Mouse (Mus musculus): Measurements from ENCODE around the gene Egfl8. TPM values are rescaled to one million over a fixed set of nuclear protein-coding genes. Genes with fewer than 3 reads are reported as not detected.

Gene Egfl8
- total RNA-seq, 2 experiments from 2014 or later, result 2.0 to 2.4 TPM

DNA sequence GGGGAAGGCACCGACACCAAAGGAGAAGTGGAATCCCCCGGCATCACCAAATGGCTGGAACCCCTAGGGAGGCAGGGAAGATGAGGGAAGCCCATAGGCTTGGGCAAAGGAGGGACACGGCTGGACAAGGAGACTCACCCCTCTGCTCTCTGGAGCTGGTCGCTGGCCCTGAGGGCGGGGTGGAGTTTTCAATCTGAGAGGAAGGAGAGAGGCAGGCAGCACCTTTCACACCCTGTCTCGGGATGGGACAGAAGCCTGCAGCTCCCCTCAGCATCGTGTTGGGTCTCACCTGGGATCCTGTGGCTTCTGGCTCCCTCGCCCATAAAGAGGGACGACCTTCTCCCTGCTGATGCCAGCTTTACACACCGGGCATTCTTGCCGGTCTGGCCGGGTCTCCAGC, 14.0 kb downstream of the Egfl8 start:
- DNase-seq (ENCODE audit: low spot score in 2 of 2), result no peak

DNA sequence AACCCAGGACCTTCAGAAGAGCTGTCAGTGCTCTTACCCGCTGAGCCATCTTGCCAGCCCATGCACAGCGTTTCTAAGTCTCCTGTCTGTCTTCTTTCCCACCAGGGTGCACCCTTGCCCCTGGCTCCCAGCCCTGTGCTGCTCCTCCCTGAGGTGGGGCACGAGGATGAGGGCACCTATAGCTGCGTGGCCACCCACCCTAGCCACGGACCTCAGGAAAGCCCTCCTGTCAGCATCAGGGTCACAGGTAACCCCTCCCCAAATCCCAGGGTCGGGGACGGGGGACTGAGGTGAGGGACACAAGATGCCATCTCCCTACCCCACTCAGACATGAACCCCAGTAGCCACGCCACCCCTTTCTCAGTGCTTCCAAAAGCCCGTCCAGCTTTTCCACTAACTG, 15.9 kb downstream of the Egfl8 start:
- no peak for DNase-seq (ENCODE audit: low spot score in 2 of 2)

DNA sequence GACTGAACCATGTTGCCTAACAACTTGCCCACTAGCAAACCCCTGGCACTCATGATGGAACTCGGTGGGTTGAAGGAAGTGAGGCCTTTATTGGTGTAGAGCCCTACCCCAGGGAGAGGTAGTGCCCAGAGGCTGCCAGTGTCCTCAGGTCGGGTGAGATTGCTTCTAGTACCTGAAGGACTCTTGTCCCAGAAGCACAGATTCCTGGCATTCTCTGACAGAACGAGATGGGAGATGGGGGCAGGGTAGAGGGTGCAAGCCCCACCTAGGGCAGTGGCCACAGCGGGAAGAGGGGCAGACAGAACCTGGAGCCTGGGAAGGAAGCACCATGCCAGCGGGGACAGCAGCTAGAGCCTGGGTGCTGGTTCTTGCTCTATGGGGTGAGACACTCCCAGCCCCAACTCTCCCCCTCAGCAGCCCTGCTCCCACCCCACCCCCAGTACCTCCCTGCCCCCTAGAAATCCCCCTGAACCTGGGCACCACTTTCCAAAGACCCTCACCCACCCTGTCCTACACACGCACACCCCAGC, 18.1 kb downstream of the Egfl8 start, which contains the start of gene Ager:
Gene Ager, plus strand, starts transcription at position 297 of the 530 bp plus-strand sequence.
- DNase-seq (ENCODE audit: low spot score in 2 of 2), result no peak

DNA sequence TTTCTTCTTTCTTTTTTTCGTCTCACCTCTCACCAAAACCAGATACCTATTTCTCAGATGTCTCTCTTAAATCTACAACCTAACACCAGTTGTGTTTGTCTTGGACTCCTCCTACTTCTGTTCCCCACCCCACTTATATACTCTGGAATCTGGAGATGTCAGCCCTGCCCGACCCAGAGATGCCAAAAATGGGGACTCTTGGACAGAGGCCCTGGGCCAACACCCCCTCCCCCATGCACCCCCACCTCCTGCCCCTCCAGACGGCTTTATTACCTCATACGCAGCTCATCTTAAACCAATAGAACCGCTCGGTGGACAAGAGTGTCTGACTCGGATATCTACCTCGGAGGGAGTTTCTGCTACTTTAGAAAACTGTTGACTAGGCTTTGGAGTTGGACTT, 19.7 kb downstream of the Egfl8 start:
- DNase-seq (ENCODE audit: low spot score in 2 of 2), result no peak

DNA sequence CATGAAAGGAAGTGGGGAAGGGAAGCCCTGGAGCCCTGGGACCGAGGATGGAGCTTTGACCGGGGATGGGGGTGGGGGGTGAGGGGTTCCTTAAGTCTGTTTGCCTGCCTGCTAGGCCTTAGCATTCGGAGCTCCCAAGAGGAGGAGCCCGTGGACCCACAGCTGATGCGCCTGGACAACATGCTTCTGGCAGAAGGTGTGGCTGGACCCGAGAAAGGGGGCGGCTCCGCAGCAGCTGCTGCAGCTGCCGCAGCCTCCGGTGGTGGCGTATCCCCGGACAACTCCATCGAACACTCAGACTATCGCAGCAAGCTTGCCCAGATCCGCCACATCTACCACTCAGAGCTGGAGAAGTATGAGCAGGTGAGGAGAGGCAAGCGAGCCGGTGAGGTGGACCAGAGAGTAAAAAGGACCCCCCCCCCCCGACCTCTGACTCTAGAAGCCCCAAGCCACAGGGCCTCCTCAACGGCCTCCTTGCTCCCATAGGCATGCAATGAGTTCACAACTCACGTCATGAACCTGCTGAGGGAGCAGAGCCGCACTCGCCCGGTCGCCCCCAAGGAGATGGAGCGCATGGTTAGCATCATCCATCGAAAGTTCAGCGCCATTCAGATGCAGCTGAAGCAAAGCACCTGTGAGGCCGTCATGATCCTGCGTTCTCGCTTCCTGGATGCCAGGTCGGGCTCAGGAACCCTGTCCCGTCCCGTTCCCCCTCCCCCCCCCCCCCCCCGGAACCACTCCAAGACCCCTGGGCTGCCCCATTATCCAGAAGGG, 21.8 kb downstream of the Egfl8 start:
- DNase-seq (ENCODE audit: low spot score in 2 of 2), result no peak

DNA sequence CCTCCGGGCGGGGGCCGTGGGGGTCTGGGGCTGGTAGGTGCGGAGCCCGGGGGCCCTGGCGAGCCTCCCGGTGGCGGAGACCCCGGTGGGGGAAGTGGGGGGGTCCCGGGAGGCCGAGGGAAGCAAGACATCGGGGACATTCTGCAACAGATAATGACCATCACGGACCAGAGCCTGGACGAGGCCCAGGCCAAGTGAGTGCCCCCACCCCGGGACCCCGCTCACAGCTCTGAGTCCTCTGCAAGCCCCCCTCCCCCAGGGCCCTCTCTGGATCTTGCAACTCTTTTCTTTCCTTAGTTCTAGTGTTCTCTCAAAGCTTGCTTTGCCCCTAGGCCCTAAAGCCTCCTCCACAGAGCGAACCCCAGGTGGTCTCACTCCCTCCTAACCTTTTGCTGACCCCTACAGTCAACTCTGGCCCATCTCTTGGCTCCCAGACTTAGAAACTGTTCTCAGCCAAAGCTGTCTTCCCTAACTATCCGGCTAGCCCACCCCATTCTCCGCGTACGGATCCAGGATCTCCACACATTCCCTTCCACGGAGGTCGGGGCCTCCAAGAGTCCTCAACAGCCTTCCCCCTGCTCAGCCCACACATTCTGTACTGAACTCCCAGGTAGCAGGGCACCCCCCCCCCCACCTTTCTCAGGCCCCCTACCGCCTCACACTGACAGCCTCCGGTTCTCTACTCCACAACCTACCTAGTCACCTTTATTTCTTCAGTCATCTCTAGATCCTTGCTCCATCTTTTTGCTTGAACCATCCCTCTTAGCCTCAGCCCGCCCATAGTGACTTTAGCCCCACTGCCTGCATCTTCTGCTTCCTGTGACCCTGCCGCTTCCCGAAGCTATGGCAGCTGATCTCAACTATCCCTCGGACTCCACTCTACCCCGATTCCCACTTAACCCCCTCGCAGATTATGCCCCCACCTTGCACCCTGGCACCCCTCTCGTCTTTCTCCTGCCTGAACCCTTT, 22.9 kb downstream of the Egfl8 start:
- DNase-seq (ENCODE audit: low spot score in 2 of 2), result no peak

DNA sequence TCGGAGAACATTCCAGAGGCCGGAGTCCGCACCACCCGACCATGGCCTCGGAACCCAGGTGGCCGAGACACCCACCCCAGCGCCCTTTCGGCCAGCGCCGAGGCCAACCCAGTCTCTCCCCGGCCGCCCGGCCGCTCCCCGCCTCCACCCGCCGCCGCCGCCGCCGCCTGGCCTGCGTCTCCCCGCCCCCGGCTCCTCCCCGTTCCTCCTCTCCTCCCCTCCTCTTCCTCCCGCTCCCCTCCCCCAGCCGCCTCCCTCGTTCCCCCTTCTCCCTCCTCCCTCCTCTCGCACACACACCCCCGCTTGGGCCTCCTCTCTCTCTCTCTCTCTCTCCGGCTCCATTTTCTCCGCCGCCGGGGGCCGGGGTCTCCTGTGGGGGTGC, 23.8 kb downstream of the Egfl8 start:
- DNase-seq (ENCODE audit: low spot score in 2 of 2), result peak; percentile 72 to 87

DNA sequence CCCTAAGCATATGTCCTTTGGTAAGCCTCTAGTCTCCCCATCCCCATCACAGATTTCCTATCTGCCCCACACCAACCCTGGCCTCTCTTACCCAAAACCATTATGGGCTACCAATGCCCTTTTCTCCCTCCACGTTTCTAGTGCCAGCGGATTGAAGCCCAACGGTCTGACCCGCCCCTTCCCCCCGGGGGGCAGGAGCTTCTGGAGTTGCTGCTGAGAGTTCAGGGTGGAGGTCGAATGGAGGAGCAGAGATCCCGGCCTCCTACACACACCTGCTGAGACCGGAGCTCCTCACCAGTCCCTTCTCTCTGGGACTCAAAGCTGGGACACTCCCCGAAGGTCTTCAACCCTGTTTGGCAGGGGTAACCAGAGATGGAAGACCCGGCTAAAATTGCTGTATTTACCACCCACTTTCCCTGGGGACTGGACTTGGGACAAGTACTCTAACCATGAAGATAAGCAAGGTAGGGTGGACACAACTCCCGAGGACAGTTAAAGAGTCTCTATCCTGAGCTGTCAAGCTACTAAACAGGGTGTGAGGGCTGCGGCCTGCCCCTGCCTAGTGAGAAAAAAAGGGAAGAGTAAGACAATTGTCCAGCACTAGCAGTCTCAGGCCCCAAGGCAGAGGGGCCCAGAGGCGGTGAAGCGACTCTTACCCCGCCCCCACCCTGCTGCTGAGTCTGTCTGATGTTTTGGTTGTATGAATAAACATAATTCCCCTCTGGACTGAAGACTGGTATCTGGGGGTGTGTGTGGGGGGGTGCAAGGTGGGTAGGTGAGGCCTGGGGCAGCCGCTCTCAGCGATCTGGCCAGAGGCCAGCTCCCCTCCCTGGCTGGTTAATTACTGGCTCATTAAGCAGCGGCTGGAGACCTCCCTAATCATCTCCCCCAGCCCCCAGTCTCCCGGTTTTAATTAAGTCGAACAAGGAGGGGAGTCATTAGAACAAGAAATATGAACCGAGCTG, 24.5 kb downstream of the Egfl8 start, which contains the start of gene Pbx2:
Gene Pbx2, plus strand, starts transcription at position 238 of the 965 bp plus-strand sequence.
- no peak for DNase-seq (ENCODE audit: low spot score in 2 of 2)

DNA sequence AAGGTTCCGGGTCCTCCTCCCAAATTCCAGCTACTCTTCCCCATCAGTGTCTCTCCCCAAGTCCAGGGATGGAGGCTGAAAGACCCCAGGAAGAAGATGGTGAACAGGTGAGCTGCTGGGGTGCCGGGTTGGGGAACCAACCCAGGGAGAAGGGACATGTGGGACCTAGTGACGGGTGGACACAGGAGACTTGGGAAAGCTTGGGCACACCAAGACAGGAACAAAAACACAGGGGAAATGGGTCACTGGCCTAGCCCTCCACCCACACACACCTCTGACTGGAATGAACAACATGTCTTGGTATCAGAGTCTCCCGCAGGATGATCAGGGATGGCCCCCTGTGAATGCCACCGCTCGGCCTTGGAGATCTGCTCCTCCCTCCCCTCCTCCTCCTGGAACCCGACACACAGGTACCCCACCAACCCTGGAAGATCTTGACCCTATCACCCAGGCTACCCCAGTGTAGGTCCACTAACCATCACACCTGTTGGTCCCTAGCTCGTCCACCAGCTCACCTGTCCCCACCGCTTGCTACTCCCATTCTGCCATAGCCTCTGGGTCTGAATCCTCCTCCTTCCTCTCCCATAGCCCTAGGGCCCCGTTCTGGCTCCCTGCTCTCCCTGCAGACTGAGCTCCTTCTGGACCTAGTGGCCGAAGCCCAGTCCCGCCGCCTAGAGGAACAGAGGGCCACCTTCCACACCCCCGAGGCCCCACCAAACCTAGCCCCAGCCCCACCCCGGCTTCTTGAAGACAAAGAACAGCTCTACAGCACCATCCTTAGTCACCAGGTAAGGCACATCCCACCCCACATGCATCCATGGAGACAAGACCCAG, 25.4 kb downstream of the Egfl8 start:
- no peak for DNase-seq (ENCODE audit: low spot score in 2 of 2)

DNA sequence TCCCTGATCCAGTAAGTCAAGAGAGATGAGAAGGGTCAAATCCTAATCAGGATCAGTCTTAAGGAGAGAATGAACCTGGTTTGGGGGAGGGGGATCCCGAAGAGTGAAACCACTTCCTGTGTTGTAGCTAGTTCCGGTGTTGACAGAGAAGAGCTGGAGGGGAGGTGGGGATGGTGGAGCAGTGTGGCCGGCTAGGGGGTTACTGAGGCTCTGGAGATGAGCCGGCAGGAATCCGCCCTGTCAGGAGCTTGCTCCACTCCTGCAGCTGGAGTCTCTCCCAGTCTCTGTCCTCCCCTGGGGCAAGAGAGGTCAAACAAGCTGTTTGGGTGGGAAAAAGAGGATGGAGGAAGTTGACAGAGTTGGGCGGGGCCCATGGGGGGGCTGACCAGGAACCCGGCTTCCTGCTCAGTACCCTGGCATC, 26.1 kb downstream of the Egfl8 start, which contains the start of gene Gpsm3:
Gene Gpsm3, plus strand, starts transcription at position 126 of the 421 bp plus-strand sequence.
- DNase-seq (ENCODE audit: low spot score in 2 of 2), result no peak

DNA sequence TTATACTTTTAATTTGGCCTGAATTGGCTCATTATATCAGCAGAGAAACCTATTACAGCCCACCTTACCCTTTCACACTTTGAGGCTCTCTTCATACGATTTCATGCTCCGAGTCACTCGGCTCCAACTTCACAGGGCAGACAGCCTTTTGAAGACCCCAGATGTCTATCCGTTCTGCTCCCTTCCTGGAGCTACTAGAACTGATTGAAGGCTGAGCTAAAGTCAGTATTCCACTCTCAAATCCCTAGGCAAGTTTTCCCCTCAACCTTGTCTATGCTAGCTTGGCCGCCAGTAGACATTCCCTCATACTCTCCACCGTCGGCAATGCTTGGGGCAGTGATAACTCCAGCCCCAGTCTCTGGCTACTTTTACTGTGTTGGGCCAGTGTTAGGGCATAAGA, 26.6 kb downstream of the Egfl8 start:
- no peak for DNase-seq (ENCODE audit: low spot score in 2 of 2)

DNA sequence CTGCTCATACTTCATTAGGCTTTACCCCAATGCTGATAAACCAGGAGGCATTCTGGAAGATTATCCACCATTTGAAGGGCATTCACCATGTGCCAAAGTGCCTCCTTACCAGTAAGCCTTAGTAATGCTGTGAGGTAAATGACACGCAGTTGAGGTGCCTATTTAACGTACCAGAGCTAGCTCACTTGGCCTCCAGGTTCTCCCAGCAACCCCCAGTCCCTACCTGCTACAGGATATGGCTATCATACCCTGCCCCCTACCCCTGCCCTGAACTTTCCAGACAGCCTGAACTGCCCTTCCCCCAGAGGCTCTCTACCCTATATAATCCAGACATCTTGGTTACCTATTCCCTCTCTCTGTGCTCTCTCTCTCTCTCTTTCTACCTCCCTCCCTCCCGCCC, 27.0 kb downstream of the Egfl8 start:
- no peak for DNase-seq (ENCODE audit: low spot score in 2 of 2)

DNA sequence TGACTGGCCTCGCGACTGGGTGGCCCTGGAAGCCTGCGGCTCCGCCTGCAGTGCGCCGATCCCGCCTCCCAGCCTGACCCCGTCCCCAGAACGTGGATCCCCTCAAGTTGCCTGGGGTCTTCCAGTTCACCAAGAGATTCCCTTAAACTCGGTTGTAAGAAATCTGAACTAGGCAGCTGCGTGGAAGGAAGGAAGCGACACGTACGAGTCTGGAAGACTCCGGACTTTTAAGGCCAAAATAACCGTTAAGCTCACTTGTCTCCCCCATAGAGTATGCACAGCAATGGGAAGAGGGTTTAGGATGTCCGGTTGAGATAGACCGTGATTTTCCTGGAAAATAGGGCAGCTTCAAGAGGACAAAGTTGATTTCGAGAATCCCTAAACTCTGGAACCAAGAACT, 28.0 kb downstream of the Egfl8 start:
- no peak for DNase-seq (ENCODE audit: low spot score in 2 of 2)

DNA sequence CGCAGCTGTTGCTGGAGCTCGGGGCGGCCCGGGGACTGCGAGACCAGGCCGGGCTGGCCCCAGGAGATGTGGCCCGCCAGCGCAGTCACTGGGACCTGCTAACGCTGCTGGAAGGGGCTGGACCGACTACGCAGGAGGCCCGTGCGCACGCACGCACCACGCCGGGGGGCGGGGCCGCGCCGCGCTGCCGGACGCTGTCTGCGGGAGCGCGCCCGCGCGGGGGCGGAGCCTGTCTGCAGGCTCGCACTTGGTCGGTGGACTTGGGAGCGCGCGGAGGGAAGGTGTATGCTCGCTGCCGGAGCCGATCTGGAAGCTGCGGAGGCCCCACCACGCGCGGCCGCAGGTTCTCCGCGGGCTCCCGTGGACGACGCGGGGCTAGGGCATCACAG, 28.4 kb downstream of the Egfl8 start:
- DNase-seq (ENCODE audit: low spot score in 2 of 2), result peak; percentile 98

DNA sequence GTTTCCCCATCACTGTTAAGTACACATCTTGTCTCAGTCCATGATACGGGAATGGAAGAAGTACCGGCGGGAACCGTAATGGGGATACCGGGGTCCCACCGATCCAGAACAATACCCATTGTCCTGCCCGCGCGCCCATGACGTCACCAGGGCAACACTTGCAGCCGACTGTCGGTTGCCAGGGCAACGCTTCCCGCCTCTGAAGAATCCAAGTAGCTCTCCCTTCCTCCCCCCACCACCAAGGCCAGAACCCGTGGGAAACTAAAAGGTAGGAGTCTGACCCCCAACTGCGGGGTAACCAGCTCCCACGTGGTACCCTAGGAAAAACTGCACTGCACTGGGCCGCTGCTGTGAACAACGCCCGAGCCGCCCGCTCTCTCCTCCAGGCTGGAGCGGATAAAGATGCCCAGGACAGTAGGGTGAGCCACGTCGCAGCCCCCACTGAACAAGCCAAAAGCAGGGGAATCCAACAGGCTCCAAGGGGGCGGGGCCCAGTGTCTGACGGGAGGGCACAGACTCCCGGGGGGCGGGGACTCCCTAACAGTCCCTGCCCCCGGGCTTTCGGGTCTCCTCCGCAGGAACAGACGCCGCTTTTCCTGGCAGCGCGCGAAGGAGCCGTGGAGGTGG, 28.9 kb downstream of the Egfl8 start:
- DNase-seq (ENCODE audit: low spot score in 2 of 2), result peak; percentile 84 to 91

DNA sequence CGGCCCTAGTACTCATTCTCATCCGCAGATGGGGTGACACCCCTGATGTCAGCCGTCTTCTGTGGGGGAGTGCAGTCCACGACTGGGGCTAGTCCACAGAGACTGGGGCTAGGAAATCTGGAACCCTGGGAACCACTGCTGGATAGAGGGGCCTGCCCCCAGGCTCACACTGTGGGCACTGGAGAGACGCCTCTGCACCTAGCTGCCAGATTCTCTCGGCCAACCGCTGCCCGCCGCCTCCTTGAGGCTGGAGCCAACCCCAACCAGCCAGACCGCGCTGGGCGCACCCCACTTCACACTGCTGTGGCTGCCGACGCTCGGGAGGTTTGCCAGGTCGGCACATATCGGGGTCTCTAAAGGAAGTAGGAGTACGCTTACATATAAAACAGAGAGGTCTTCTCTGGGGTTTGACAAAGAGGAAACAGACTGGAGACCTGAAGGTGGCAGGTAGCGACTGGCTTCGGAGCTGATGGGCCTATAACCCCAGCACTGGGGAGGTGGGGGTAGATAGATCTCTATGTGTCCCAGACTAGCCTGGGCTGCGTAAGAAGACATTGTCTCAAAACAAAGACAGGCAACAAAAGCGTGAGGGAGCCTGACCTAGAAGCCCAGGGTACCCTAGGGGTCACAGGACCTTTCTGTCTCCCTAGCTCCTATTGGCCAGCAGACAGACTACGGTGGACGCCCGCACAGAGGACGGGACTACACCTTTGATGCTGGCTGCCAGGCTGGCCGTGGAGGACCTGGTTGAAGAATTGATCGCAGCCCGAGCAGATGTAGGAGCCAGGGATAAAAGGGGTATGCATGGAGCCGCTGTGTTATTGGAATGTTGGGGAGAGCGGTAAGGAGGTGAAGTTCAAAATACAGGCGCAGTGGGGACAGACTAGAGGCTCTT, 29.6 kb downstream of the Egfl8 start:
- no peak for DNase-seq (ENCODE audit: low spot score in 2 of 2)

DNA sequence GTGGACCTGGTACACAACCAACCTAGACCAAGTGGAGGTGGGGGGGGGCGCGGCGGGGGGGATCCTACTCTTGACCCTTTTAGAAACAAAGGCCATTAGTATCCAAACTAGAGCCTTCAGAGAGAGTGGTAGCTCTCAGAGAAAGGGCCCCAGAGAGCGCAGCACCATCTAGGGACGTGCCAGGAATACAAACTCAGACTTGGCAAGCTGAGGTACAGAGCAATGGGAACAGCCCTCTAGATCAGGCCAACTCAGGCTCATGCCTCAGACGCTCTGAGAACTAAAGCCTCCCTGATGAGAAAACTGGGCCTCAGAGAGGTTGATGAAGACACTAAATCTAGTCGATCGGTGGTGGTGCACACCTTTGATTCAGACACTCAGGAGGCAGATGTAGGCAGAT, 30.6 kb downstream of the Egfl8 start:
- peak in 1 of 2 experiments; percentile 57 for DNase-seq (ENCODE audit: low spot score in 2 of 2)

DNA sequence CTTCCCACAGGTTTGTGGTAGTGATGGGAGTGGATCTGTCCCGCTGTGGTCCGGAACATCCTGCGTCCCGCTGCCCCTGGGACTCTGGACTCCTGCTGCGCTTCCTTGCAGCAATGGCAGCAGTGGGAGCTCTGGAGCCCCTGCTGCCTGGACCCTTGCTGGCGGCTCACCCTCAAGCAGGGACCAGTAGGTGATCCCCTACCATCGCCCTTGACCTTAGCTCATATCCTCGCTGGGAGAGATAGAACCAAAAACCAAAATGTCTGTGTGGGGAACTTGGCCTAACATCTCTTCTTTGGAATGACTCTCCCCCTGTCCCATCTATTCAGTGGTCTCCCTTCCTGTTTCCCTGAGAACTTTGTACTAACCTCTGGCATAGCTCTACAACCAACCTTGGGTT, 32.0 kb downstream of the Egfl8 start:
- no peak for DNase-seq (ENCODE audit: low spot score in 2 of 2)
